Mouse (Mus musculus) CD4-positive, CD25-positive, alpha-beta regulatory T cell, adult 4 months (primary cell): Measurements from ENCODE around the gene Foxo4. TPM values are rescaled to one million over a fixed set of nuclear protein-coding genes. Genes with fewer than 3 reads are reported as not detected.

Experiments
- ATAC-seq: one replicate; pipeline ENCODE4 v1.8.0; 2017
- polyA plus RNA-seq, 2 experiments: library from polyadenylated mRNA; unstranded; fragments of 100-300 nt; shearing (Covaris generic); gene quantifications; one replicate each; pipeline ENCODE4 v1.2.1; 2017

Foxo4 gene
- 1 to 10 TPM; 4.8 to 6.0 TPM for polyA plus RNA-seq

- ATAC-seq = peak; percentile 78
Observed at GRCm38 (mm10) chrX:101253952-101254729, at the start of gene Foxo4. Gene Foxo4 (plus strand): TSS chrX:101254528.

GRCm38 (mm10) chrX:101221834-101222795, 32.2 kb upstream of the Foxo4 start, which contains the start of gene Snx12:
Gene Snx12 (minus strand): TSS chrX:101222563.
- peak; percentile 91 for ATAC-seq

- no peak for ATAC-seq
Observed at GRCm38 (mm10) chrX:101222796-101223162, 31.5 kb upstream of the Foxo4 start.

GRCm38 (mm10) chrX:101245011-101245410, 9.3 kb upstream of the Foxo4 start:
- no peak for ATAC-seq

- peak; percentile 16 for ATAC-seq
Observed at GRCm38 (mm10) chrX:101254740-101255139, 412 bp downstream of the Foxo4 start.

GRCm38 (mm10) chrX:101256603-101257002, 2.3 kb downstream of the Foxo4 start:
- no peak for ATAC-seq

- peak; percentile 26 for ATAC-seq
Observed at GRCm38 (mm10) chrX:101260441-101261325, 6.4 kb downstream of the Foxo4 start.

- ATAC-seq = no peak
Observed at GRCm38 (mm10) chrX:101263892-101264291, 9.6 kb downstream of the Foxo4 start, which contains the start of gene Gm614. Gene Gm614 (minus strand): TSS chrX:101263992.

- no peak for ATAC-seq
Observed at GRCm38 (mm10) chrX:101266631-101267030, 12.3 kb downstream of the Foxo4 start.

GRCm38 (mm10) chrX:101268025-101268754, 13.9 kb downstream of the Foxo4 start, which contains the start of gene Il2rg:
Gene Il2rg (minus strand): TSS chrX:101268255.
- ATAC-seq = peak; percentile 92

GRCm38 (mm10) chrX:101268755-101269124, 14.4 kb downstream of the Foxo4 start, which contains the start of gene Gm20489:
Gene Gm20489 (minus strand): TSS chrX:101269023.
- ATAC-seq = peak; percentile 4

- peak; percentile 33 for ATAC-seq
Observed at GRCm38 (mm10) chrX:101273410-101273809, 19.1 kb downstream of the Foxo4 start.

GRCm38 (mm10) chrX:101273875-101274738, 19.8 kb downstream of the Foxo4 start, which contains the start of gene Med12:
Gene Med12 (plus strand): TSS chrX:101274030.
- ATAC-seq = peak; percentile 93

- ATAC-seq = no peak
Observed at GRCm38 (mm10) chrX:101282813-101283212, 28.5 kb downstream of the Foxo4 start.

- ATAC-seq = peak; percentile 75
Observed at GRCm38 (mm10) chrX:101285534-101285933, 31.2 kb downstream of the Foxo4 start.

GRCm38 (mm10) chrX:101285953-101286670, 31.8 kb downstream of the Foxo4 start:
- ATAC-seq = no peak

GRCm38 (mm10) chrX:101287543-101287942, 33.2 kb downstream of the Foxo4 start:
- ATAC-seq = no peak

GRCm38 (mm10) chrX:101288432-101288831, 34.1 kb downstream of the Foxo4 start:
- no peak for ATAC-seq

GRCm38 (mm10) chrX:101289037-101289436, 34.7 kb downstream of the Foxo4 start:
- ATAC-seq = no peak
